Mouse (Mus musculus): Measurements from ENCODE around the gene Krtcap2.
"Not testable (repeated sequence)": the region's sequence is repeated elsewhere in the genome, so short reads cannot be mapped to it uniquely, and the experiment has no call there.

The Krtcap2 gene

DNA sequence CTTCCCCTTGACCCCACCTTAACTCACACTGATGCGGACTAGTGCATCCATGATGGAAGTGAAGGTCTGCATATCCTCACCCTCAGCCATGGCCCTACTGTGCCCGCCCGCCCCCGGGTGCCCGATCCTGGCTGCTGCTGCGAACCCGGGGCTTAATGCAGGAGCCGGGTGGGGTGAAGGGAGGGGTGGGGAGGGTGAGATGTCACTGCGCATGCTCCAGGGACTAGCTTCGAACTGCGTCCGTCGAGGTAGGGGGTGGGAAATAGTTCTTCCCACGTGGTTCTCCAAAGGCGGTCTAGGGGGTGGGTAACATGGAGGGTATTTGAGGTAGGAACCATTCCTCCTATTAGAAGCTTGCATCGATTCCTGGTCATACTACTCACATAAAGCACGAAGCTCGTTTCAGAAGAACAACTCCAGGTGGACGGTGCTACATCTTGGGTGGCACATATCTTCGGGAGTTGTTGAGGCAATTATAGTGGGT, at the start of gene Krtcap2:
Gene Krtcap2 (plus strand): TSS at position 279 of the 484 bp plus-strand sequence.
- no peak for DNase-seq (ENCODE audit: low read depth)

GRCm38 (mm10) chr3:89195979-89196877, 49.5 kb upstream of the Krtcap2 start:
- peak; percentile 93 for DNase-seq (ENCODE audit: low read depth)

DNA sequence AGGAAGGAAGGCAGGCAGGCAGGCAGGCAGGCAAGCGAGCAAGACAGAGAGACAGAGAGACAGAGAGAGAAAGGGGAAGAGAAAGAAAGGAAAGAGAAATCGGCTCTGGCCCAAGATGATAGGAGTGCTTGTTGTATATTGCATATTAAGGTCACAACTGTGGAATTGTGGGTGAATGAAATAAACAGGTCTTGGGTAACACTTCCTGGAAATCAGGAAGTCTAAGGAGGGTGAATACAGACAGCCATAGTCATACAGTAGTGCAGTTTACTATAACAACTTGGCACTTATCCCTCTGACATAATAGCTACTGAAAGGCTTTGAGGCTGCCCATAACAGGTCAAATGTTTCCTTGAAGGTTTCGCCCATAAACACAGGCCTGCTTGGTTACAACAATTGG, 45.9 kb upstream of the Krtcap2 start:
- DNase-seq (ENCODE audit: low read depth): no peak

DNA sequence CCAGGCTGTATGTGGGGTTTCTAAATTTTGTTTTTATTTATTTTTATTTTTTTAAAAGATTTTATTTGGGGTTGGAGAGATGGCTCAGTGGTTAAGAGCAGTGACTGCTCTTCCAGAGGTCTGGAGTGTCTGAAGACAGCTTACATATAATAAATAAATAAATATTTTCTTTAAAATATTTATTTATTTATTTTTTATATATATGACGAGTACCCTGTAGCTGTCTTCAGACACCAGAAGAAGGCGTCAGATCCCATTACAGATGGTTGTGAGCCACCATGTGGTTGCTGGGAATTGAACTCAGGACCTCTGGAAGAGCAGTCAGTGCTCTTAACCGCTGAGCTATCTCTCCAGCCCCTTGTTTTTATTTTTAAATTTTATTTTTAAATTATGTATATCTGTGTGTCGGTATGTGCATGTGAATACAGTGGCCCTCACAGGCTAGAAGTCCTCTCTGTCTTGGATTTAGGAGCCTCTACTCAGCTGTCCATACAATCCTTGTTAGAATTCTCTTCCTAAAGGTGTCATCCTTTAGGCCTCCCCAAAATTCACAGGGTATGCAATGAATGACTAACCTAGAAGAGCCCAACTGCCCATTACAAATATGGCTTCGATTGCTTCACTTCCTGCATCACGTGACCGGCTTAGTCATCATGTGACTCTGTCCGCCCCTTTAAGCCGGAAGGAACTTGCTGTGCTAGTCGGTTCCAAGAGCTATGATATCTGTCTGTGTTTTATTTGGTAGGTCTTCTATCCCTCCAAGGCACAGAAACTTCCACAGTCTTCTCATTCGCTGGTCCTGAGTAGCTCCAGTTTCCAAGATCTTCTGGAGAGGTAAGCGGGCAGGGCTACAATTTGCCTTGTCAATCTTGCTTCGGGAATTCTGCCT, 43.3 kb upstream of the Krtcap2 start, which contains the start of gene Gba:
Gene Gba (plus strand): TSS at position 676 of the 889 bp plus-strand sequence.
- peak; percentile 96 for DNase-seq (ENCODE audit: low read depth)

- DNase-seq (ENCODE audit: low read depth): no peak
Observed at GRCm38 (mm10) chr3:89203142-89203514, 42.6 kb upstream of the Krtcap2 start.

DNA sequence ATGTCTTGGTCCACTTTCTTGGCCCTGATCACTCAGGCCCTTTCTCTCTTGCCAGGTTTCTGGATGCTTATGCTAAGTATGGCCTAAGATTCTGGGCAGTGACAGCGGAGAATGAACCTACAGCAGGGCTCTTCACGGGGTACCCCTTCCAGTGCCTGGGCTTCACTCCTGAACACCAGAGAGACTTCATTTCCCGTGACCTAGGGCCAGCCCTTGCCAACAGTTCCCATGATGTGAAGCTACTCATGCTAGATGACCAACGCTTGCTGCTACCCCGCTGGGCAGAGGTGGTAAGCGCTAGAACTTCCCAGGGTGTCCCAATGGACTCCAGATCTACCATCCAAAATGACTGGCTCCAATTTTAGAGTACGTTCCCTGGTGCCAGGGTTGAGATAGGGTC, 39.7 kb upstream of the Krtcap2 start:
- DNase-seq (ENCODE audit: low read depth): no peak

GRCm38 (mm10) chr3:89206695-89207094, 39.1 kb upstream of the Krtcap2 start:
- no peak for DNase-seq (ENCODE audit: low read depth)

GRCm38 (mm10) chr3:89208075-89208657, 37.6 kb upstream of the Krtcap2 start:
- no peak for DNase-seq (ENCODE audit: low read depth)

DNA sequence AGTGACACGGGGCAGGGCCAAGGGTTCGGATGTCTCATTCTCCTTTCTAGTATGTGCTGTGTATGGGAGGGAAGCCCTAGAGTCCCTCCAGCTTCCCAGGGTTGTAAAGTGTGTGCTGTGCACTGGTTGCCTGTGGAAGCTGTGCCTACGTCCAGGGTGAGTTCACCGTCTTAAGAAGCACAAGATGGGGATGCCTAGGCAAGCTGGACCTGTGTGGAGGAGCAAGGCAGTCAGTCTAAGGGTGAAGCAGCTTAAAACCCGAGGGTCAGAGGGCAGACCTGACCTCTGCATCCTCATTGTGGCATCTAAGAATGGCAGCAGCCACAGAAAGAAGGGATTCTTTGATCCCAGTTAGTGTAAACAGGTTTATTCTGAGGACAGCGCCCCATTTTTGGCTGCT, 37.0 kb upstream of the Krtcap2 start:
- DNase-seq (ENCODE audit: low read depth): no peak

GRCm38 (mm10) chr3:89209731-89210130, 36.0 kb upstream of the Krtcap2 start:
- DNase-seq (ENCODE audit: low read depth): no peak

- DNase-seq (ENCODE audit: low read depth): no peak
Observed at GRCm38 (mm10) chr3:89210162-89210561, 35.6 kb upstream of the Krtcap2 start.

DNA sequence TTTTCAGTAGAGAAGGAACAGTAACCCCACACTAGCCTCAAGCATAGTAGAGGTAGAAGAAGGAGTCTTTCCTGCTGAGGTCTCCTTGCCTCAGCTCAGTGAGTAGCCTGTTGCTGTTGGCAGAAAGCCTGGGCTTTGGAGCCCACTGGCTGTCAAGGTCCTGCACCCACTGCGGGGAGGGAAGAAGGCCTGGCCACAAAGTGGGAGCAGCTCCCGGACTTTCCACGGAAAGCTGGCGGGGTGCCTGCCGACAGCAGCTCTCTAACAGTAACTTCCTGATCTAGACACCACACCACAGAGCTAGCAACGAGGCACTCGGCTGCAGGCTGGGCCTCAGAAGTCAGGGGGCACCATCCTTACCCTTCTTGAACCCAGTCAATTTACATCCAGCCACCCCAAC, 35.0 kb upstream of the Krtcap2 start:
- DNase-seq (ENCODE audit: low read depth): no peak

DNA sequence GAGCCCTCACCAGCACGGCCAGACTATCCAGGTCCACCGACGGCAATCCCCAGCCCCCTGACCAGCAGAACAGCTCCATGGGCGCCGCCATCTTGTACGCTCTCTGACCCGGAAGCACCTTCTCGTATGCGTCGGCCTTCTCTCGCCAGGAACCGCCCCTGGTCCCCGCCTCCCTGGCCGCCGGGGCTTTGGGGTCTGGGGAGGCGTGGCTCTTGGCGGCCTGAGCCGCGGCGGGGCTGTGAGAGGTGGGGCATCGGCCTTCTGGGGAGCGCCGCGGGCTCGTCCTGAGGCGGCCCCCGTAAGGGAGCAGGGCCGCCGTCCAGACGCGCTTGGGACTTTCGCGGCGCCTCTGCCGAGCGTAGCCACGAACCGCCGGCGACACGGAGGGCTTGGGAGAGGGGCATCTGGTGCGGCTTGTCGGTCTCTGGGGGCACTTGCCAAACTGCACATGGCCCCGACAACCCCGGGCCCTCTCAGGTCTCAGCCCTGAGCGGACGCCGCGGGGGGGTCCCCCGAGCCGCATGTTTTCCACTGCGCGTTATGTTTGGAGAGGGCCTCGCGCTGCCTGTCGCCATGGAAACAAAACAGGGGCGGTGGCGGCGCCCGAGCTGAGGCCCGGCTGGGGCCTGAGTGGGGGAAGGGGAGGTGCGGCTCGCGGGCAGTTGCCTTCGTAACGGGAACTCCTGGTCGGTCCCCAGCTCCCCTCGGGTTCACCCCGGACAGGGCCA, 31.8 kb upstream of the Krtcap2 start:
- peak; percentile 96 for DNase-seq (ENCODE audit: low read depth)

DNA sequence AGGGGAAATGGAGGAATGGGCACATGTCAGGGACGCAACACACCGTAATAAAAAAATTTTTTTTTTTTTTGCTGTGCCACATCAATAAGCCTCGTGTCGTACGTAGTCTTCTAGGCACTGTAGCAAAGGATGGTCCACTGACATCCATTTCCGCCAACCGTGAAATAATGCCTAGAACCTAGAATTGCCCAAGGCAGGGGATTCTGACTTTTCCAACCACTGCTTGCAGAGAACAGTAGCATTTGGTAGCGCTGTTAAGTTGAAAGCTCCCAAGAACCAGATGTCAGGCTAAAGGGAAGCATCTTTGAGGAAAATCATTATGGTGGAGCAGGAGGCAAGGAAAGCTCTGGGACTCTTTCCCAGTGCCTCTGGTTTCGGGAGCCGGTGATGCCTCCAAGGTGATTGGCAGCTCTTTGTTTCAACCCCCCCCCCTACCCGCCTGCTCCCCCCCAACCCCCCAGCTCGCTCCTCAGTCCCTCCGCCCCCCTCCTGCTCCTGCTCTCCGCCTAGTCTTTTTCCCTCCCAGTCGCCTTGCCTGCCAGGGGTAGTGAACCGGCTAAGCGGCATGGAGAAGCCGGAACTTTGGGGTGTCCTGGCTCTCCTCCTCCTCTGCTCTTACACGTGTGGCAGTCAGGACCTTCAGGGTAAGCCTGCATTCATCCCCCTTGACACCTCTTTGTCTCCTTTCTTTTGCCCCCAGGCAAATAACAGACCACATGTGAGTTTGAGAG, 30.9 kb upstream of the Krtcap2 start, which contains the start of gene Thbs3:
Gene Thbs3 (plus strand): TSS at position 500 of the 731 bp plus-strand sequence.
- DNase-seq (ENCODE audit: low read depth): peak; percentile 56

DNA sequence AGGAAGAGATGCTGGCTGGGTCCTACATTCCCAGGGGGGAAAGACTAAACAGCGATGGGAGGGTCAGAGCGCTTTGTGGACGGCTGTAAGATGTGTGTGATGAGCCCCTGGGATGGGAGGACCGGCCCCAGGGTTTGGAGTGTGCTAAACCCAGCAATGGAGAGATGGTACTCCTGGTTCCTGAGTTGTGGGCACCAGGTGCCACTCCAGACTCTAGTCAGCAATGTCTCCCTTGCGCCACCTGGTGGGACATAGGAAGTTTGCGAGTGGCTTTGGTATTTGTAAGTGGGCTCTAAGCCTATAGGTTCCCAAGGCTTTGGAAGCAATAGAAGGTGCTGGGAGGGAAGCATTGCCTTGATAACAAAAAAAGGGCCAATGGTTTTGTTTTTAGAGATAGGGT, 29.9 kb upstream of the Krtcap2 start:
- DNase-seq (ENCODE audit: low read depth): peak; percentile 94

DNA sequence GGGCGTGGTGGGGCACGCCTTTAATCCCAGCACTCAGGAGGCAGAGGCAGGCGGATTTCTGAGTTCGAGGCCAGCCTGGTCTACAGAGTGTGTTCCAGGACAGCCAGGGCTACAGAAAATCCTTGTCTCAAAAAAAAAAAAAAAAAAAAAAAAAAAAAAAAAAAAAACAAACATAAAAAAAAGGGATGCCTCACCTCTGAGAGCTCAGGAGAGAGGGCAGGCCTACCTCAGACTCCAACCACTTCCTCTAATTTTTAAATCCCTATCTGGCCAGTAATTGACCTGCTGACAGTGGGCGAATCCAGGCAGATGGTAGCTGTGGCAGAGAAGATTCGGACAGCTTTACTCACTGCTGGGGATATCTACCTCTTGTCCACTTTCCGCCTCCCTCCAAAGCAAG, 29.4 kb upstream of the Krtcap2 start:
- DNase-seq (ENCODE audit: low read depth): not testable (repeated sequence)

GRCm38 (mm10) chr3:89218271-89218670, 27.5 kb upstream of the Krtcap2 start:
- no peak for DNase-seq (ENCODE audit: low read depth)

DNA sequence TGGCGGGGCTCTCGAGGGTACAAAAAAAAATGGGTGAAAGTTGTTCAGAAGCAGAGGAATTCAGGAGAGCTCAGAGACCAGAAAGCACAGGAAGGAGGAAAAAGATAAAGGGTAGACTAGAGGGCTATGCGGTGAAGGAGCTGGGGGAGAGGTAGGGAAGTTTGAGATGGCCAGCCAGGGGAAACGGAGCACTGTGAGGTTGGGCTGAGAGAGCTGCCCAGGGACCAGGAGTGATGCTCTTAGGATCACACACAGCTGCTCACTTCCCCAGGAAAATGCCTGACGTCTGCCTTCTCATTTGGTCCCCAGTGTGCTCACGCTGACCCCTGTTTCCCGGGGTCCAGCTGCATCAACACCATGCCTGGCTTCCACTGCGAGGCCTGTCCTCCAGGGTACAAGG, 26.2 kb upstream of the Krtcap2 start:
- no peak for DNase-seq (ENCODE audit: low read depth)

DNA sequence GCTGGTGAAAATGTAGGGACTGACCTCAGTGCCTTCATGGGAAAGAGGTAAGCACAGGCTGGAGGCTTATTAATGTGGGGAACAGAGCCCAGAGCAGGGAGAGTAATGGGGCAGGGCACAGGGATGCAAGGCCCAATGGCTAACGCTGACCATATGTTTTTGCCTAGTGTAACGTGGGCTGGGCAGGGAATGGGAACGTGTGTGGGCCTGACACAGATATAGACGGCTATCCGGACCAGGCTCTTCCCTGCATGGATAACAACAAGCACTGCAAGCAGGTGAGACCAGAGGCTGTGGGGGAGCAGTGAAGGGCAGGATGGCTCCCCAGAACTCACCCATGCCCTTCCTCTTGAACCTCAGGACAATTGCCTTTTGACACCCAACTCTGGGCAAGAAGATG, 24.6 kb upstream of the Krtcap2 start:
- no peak for DNase-seq (ENCODE audit: low read depth)

DNA sequence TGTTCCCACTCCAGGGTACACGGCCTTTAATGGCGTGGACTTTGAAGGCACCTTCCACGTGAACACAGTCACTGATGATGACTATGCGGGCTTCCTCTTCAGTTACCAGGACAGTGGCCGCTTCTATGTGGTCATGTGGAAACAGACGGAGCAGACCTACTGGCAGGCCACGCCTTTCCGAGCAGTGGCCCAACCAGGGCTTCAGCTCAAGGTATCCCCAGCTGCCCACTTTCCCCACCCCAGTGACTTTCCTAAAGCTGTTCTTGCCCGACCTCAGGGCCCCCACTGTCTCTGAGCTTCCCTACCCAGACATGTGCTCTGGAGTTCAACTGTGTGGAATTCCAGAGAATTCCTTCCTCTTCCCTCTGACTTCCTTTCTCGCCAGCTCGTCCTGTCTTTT, 21.0 kb upstream of the Krtcap2 start:
- DNase-seq (ENCODE audit: low read depth): no peak

DNA sequence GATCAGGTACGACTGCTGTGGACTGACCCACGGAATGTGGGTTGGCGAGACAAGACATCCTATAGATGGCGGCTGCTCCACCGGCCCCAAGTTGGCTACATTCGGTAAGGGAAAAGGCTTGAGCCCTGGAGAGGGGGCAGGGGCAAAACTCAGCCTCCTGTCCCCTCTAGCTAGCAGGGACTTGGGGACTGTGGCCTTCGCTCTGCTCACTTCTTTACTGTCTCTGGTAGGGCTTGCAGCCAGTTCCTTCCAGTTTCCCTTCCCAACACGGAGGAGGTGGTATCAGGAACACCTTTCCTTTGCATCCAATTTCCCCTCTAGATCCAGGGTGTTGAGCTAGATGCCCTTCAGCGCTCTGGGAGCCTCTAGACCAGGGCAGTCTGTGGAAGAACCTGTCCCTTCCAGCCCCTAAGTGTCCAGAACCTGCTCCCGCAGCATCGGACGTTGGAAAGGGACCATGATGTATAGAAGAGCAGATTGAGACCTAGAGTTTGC, 20.4 kb upstream of the Krtcap2 start:
- no peak for DNase-seq (ENCODE audit: low read depth)
